Mouse (Mus musculus) spleen, adult 2 months (tissue): Measurements from ENCODE around the gene Cntnap2. TPM values are rescaled to one million over a fixed set of nuclear protein-coding genes. Genes with fewer than 3 reads are reported as not detected.

Source experiments
- DNase-seq, 2 experiments: peaks; one replicate each; pipeline versions ENCODE4 v3.0.0 to v3.0.0-alpha.2; 2012 to 2021; ENCODE audit warnings: low spot score in 2 of 2, low read depth in 1 of 2
- H3K27ac ChIP-seq: fragments of 200-500 bp; 2 replicates; pipeline ENCODE4 v1.5.1; 2012; ENCODE audit warnings: low read length, inconsistent platforms; ENCODE audit not compliant: insufficient read depth
- H3K27me3 ChIP-seq: fragments of 200-500 bp; 2 replicates; pipeline ENCODE4 v1.6.1; 2012; ENCODE audit warnings: mild to moderate bottlenecking, moderate library complexity, low read length, inconsistent platforms; ENCODE audit not compliant: control insufficient read depth, insufficient read depth
- H3K36me3 ChIP-seq: fragments of 200-500 bp; 2 replicates; pipeline ENCODE4 v1.6.1; 2012; ENCODE audit warnings: mild to moderate bottlenecking, low read length, inconsistent platforms; ENCODE audit not compliant: control insufficient read depth, insufficient read depth
- H3K4me1 ChIP-seq: fragments of 200-500 bp; 2 replicates; pipeline ENCODE4 v1.6.1; 2011; ENCODE audit warnings: inconsistent platforms; ENCODE audit not compliant: control insufficient read depth, insufficient read depth, insufficient read length
- H3K4me3 ChIP-seq: fragments of 200-500 bp; 2 replicates; pipeline ENCODE4 v1.5.1; 2011; ENCODE audit warnings: mild to moderate bottlenecking, inconsistent platforms; ENCODE audit not compliant: insufficient read depth, insufficient read length; ENCODE audit errors: extremely low read depth
- CTCF ChIP-seq: fragments of 200-500 bp; IDR thresholded peaks from 2 replicates; pipeline ENCODE4 v1.5.1; 2011; ENCODE audit warnings: mild to moderate bottlenecking, inconsistent platforms; ENCODE audit not compliant: insufficient read depth, insufficient read length, insufficient replicate concordance; ENCODE audit errors: extremely low read depth
- POLR2A ChIP-seq: fragments of 200-500 bp; IDR thresholded peaks from 2 replicates; pipeline ENCODE4 v1.6.1; 2011; ENCODE audit warnings: low read depth, low read length, inconsistent platforms
- WGBS: fragments of 180-500 bp; shearing (Covaris S2); methylation state at CpG from one replicate; pipeline ENCODE4 v1.1.7; 2018; 5-methylcytosine and 5-hydroxymethylcytosine counted together
- polyA plus RNA-seq: library from polyadenylated mRNA; depleted of rRNA; stranded (reverse); fragments of >200 nt; gene quantifications from 2 replicates; pipeline ENCODE4 v1.2.3, GENCODE M21; 2012

The Cntnap2 gene
- polyA plus RNA-seq, 1 experiment: not detected

DNA sequence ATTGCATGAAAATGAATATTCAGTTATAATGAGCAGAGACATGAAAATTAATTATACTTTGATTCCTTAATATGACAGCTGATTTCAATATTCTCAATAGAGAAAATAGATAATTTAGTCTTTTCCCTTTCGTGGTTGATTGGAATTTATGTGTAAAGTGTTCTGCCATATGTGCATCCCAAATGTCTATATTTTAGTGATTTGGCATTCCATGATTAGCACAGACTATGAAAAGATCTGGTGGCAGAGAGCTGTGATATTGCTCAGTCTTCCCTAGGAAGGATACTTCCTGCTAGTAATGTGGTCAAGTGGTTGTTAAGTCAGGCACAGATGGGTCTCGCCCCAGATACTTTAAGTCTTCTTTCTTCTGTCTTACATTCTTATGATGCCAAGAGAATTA, 354.5 kb downstream of the Cntnap2 start:
- no peaks in the 10 kb centered on the region for H3K36me3 ChIP-seq
- no peak for TF ChIP-seq CTCF
- TF ChIP-seq POLR2A: no peak
- no peak overlapping the region for H3K27ac ChIP-seq
- no peaks in the 10 kb centered on the region for H3K27me3 ChIP-seq
- no peak overlapping the region for H3K4me3 ChIP-seq
- H3K4me1 ChIP-seq: no peaks in the 10 kb centered on the region
- DNase-seq: no peak
- 79% methylated on average over 2 of the region's 2 CpGs for WGBS

DNA sequence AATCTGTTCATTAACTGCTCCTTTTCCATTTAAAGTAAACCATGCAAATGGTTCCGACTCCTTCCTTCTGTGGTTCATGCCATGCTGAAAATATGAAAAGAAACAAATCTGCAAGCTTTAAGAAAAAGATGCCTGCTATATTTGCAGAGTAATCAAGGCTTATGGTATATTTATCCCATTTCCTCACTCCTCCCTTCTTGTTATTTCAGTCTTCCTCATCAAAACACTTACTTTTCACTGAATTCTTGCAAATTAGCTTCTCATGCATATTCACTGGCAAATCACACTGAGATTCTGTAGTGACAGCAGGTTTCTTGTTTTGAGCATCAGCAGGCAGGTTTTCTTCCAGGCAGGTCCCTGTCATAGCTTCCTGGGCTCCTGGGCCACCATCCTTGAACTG, 396.3 kb downstream of the Cntnap2 start:
- Histone ChIP-seq H3K36me3 (no peaks in the 10 kb centered on the region), H3K27ac (no peak overlapping the region), H3K4me3 (no peak overlapping the region), H3K27me3 (no peaks in the 10 kb centered on the region), H3K4me1 (no peaks in the 10 kb centered on the region)
- no peak for DNase-seq
- WGBS: 91% methylated on average over 1 of the region's 1 CpGs
- TF ChIP-seq CTCF (no peak), POLR2A (no peak)

DNA sequence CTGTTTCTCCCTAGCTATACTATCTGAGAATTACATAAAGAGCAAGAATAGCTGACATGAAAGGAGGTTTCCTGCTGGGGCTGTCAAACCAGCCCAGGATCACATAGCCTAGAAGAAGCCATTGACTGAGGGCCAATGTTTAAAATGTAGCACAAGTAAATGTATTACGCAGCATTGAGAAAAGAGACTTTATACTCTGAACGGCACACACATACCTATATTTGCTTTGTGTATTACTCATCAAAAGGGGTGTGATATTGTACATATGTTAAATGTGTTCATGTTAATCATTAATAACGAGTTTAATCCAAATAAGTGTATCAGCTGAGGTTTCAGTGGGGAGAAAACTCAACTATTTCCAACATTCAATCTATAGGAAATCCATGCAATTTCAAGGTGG, 459.1 kb downstream of the Cntnap2 start:
- no peaks in the 10 kb centered on the region for H3K27me3 ChIP-seq
- 87% methylated on average over 3 of the region's 3 CpGs for WGBS
- H3K27ac ChIP-seq: no peak overlapping the region
- no peak for DNase-seq
- TF ChIP-seq POLR2A (no peak), CTCF (no peak)
- no peaks in the 10 kb centered on the region for H3K36me3 ChIP-seq
- H3K4me1 ChIP-seq: no peaks in the 10 kb centered on the region
- no peak overlapping the region for H3K4me3 ChIP-seq

DNA sequence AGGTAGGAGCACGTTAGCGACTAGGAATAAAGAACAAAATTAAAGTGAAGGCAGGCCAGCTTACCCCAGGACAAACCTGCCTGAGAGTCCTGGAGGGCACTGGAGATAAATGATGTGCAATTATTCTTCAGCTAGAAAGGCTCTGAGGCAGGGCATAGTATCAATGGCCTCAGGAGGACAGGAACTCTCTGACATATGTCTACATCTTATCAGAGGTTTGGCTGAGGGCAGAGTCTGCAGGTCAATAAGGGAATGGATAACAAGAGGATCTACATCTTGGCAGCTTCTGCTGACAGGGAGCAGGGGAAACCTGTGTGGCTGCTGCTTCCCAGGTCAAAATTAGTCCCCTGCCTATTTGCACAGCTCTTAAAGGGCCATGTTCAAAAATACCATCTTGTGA, 477.8 kb downstream of the Cntnap2 start:
- 86% methylated on average over 2 of the region's 2 CpGs for WGBS
- Histone ChIP-seq H3K4me3 (no peak overlapping the region), H3K36me3 (no peaks in the 10 kb centered on the region), H3K27me3 (no peaks in the 10 kb centered on the region), H3K27ac (no peak overlapping the region), H3K4me1 (no peaks in the 10 kb centered on the region)
- TF ChIP-seq POLR2A (no peak), CTCF (no peak)
- DNase-seq: no peak

DNA sequence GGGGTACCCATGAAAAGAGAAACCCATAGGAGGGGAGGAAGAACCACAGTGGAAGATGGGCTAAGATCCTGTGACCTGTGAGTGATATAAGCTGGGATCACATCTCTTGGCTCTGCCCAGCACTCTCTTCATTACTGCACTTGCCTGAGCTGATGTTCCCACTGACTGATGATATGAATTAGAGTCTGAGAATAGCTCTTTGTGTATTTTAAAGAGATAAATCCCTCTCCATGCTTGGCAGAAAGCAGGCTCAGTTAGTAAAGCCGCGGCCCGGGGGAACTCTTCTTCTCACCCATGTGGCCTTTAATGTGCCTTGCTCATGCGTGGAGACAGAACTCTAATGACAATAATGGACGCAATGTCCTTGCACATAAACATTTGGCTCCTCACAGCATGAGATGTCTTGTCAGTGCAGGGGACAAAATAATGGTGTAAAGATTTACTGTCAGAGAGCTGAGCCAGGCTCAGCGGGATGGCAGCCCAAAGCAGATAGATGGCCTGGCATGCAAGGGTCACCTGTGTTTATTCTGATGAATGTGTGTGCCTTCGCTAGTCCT, 485.2 kb downstream of the Cntnap2 start:
- H3K36me3 ChIP-seq: no peaks in the 10 kb centered on the region
- 83% methylated on average over 7 of the region's 7 CpGs for WGBS
- H3K4me1 ChIP-seq: no peaks in the 10 kb centered on the region
- TF ChIP-seq CTCF (no peak), POLR2A (no peak)
- no peaks in the 10 kb centered on the region for H3K27me3 ChIP-seq
- no peak overlapping the region for H3K4me3 ChIP-seq
- DNase-seq: no peak
- H3K27ac ChIP-seq: no peak overlapping the region

DNA sequence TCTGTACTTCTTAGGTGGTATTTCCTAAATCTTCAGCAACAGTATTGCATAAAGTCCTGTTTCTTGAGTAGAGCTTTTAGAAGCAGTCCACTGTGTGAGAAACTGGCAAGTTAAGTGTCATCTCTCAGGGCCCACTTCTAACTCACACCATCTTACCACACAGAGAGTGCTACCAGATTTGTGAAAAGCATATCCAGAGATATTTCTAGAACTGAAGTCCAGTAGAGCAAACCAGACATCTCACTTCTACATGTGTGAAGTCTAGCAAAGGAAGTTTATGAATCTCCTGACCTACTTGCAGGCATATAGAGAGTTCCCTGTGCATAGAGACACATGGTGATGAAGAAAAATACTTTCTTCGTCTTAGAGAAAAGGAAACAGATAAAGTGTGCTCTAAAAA, 500.6 kb downstream of the Cntnap2 start:
- DNase-seq: no peak
- no peak for TF ChIP-seq CTCF
- no peak for TF ChIP-seq POLR2A
- no peaks in the 10 kb centered on the region for H3K27me3 ChIP-seq
- H3K4me1 ChIP-seq: no peaks in the 10 kb centered on the region
- H3K4me3 ChIP-seq: no peak overlapping the region
- no peak overlapping the region for H3K27ac ChIP-seq
- no peaks in the 10 kb centered on the region for H3K36me3 ChIP-seq
- 80% methylated on average over 1 of the region's 1 CpGs for WGBS

DNA sequence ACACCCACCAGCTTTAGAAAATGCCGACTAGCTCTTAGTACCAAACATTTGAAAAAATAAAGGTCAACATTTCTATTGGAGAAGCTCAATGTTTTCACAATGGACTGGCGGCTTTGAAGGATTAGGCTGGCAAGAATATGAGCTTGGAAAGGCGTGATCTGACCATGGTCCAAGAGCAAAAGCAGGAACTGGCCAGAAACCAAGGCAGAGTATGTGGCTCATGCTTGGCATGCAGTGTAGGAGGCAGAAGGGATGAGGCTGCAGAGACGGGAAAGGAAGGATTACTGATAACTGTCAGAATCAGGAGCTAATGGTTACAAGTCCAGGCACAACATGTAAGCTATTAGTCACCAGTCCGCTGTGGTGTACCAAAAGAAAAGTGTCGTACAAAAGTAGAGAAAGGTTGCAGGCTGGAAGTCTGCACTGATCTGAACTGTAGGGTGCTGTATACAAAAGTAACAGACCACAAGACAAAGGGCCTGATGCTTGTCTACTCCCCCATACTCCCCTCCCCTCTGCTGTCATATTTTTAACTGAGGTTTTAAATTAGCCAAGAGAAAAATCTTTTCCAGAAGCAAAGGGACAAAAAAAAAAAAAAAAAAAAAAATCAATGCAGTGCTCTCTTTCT, 525.4 kb downstream of the Cntnap2 start:
- no peak for TF ChIP-seq CTCF
- TF ChIP-seq POLR2A: no peak
- Histone ChIP-seq H3K4me1 (no peaks in the 10 kb centered on the region), H3K36me3 (no peaks in the 10 kb centered on the region), H3K27me3 (no peaks in the 10 kb centered on the region), H3K4me3 (no peak overlapping the region), H3K27ac (no peak overlapping the region)
- DNase-seq: no peak
- WGBS: 77% methylated on average over 6 of the region's 6 CpGs
